Mouse (Mus musculus) lung, embryonic 14.5 days (tissue): Measurements from ENCODE around the gene Ddias. TPM values are rescaled to one million over a fixed set of nuclear protein-coding genes. Genes with fewer than 3 reads are reported as not detected.

ENCODE experiments used
- ATAC-seq: fragments of 200-750 bp; cut with Nextera tagmentation; 2 replicates; pipeline ENCODE4 v1.8.0; 2017; ENCODE audit warnings: mild to moderate bottlenecking, moderate TSS enrichment, moderate library complexity; ENCODE audit not compliant: insufficient read depth
- DNase-seq: peaks from one replicate; pipeline ENCODE4 v3.0.0-alpha.2; 2015
- H3K27ac ChIP-seq: fragments of 300-500 bp; sonication (generic); 2 replicates; pipeline ENCODE4 v1.5.1; 2014; ENCODE audit warnings: low read depth, mild to moderate bottlenecking, moderate library complexity
- H3K27me3 ChIP-seq: fragments of 300-500 bp; sonication (generic); 2 replicates; pipeline ENCODE4 v1.6.1; 2014; ENCODE audit warnings: low read length, control low read depth; ENCODE audit not compliant: insufficient read depth
- H3K36me3 ChIP-seq: fragments of 300-500 bp; sonication (generic); 2 replicates; pipeline ENCODE4 v1.6.1; 2014; ENCODE audit warnings: control low read depth; ENCODE audit not compliant: insufficient read depth
- H3K4me1 ChIP-seq: fragments of 300-500 bp; sonication (generic); 2 replicates; pipeline ENCODE4 v1.6.1; 2014; ENCODE audit warnings: antibody characterized with exemption, control low read depth; ENCODE audit not compliant: insufficient read depth
- H3K4me2 ChIP-seq: fragments of 300-500 bp; sonication (generic); 2 replicates; pipeline ENCODE4 v1.6.1; 2014; ENCODE audit warnings: mild to moderate bottlenecking
- H3K4me3 ChIP-seq: fragments of 300-500 bp; sonication (generic); 2 replicates; pipeline ENCODE4 v1.5.1; 2014; ENCODE audit warnings: low read depth, low read length
- H3K9ac ChIP-seq: fragments of 300-500 bp; sonication (generic); 2 replicates; pipeline ENCODE4 v1.6.1; 2014
- H3K9me3 ChIP-seq: fragments of 300-500 bp; sonication (generic); 2 replicates; pipeline ENCODE4 v1.6.1; 2016; ENCODE audit warnings: low read depth, low read length, control low read depth
- CTCF ChIP-seq: IDR thresholded peaks from 2 replicates; pipeline ENCODE4 v1.5.1; 2016; ENCODE audit warnings: antibody characterized with exemption, low read depth
- WGBS: fragments of 180-500 bp; shearing (Covaris S2); extraction: QIAGEN DNeasy Blood & Tissue Kit; methylation state at CpG from one replicate; pipeline ENCODE4 v1.1.7; 2014; 5-methylcytosine and 5-hydroxymethylcytosine counted together
- polyA plus RNA-seq: library from polyadenylated mRNA; unstranded; fragments of >200 nt; fragmentation: Nextera tagmentation; extraction: Ambion mirVana; gene quantifications from 2 replicates; pipeline ENCODE4 v1.2.1, GENCODE M21; 2014

Gene Ddias
- polyA plus RNA-seq, 1 experiment from 2014 or later: 22.2 TPM

- DNase-seq: no peak
- peak overlapping the region; percentile 34 for H3K4me2 ChIP-seq
- H3K27me3 ChIP-seq: no peaks in the 10 kb centered on the region
- WGBS: 68% methylated on average over 7 of the region's 7 CpGs
- no peak for ATAC-seq
- H3K4me1 ChIP-seq: peaks cover 6% of the 10 kb centered on the region; the same call in 1 of the 2 replicates
- H3K9ac ChIP-seq: no peak overlapping the region
- no peaks in the 10 kb centered on the region for H3K36me3 ChIP-seq
- no peaks in the 10 kb centered on the region for H3K9me3 ChIP-seq
- no peak overlapping the region for H3K27ac ChIP-seq
- no peak overlapping the region for H3K4me3 ChIP-seq
- TF ChIP-seq CTCF: no peak
Measured at GRCm38 (mm10) chr7:92878575-92879285, 4.7 kb upstream of the Ddias start.

- peak overlapping the region; percentile 73; the same call in 1 of the 2 replicates for H3K27ac ChIP-seq
- H3K4me3 ChIP-seq: peak overlapping the region; percentile 63
- H3K9me3 ChIP-seq: no peaks in the 10 kb centered on the region
- no peak for TF ChIP-seq CTCF
- DNase-seq (peak; percentile 70), ATAC-seq (no peak)
- no peaks in the 10 kb centered on the region for H3K27me3 ChIP-seq
- H3K4me2 ChIP-seq: peak overlapping the region; percentile 77
- H3K4me1 ChIP-seq: peaks cover 9% of the 10 kb centered on the region; the same call in 1 of the 2 replicates
- 21% methylated on average over 7 of the region's 7 CpGs for WGBS
- no peaks in the 10 kb centered on the region for H3K36me3 ChIP-seq
- H3K9ac ChIP-seq: peak overlapping the region; percentile 54
Measured at GRCm38 (mm10) chr7:92876538-92876937, 2.5 kb upstream of the Ddias start.

GRCm38 (mm10) chr7:92876066-92876465 lies 2.0 kb upstream of the Ddias start:
- Histone ChIP-seq H3K36me3 (no peaks in the 10 kb centered on the region), H3K4me3 (peak overlapping the region; percentile 63), H3K9me3 (no peaks in the 10 kb centered on the region), H3K27ac (peak overlapping the region; percentile 99), H3K4me1 (peaks cover 9% of the 10 kb centered on the region; the same call in 1 of the 2 replicates), H3K9ac (peak overlapping the region; percentile 78; the same call in 1 of the 2 replicates), H3K27me3 (no peaks in the 10 kb centered on the region), H3K4me2 (peak overlapping the region; percentile 77)
- 32% methylated on average over 3 of the region's 3 CpGs for WGBS
- no peak for ATAC-seq
- peak; percentile 49 for DNase-seq
- TF ChIP-seq CTCF: no peak

- no peaks in the 10 kb centered on the region for H3K36me3 ChIP-seq
- H3K4me2 ChIP-seq: peak overlapping the region; percentile 77
- peak; percentile 94 for DNase-seq
- peak overlapping the region; percentile 99 for H3K27ac ChIP-seq
- H3K27me3 ChIP-seq: no peaks in the 10 kb centered on the region
- peak overlapping the region; percentile 63 for H3K4me3 ChIP-seq
- H3K9me3 ChIP-seq: no peaks in the 10 kb centered on the region
- ATAC-seq: peak; percentile 90
- under 1% methylated on average over 29 of the region's 29 CpGs for WGBS
- H3K9ac ChIP-seq: peak overlapping the region; percentile 78
- no peak for TF ChIP-seq CTCF
- H3K4me1 ChIP-seq: peaks cover 9% of the 10 kb centered on the region; the same call in 1 of the 2 replicates
Measured at GRCm38 (mm10) chr7:92874761-92875408, 838 bp upstream of the Ddias start.

- H3K4me3 ChIP-seq: no peak overlapping the region
- DNase-seq (no peak), ATAC-seq (no peak)
- no peaks in the 10 kb centered on the region for H3K27me3 ChIP-seq
- no peak overlapping the region for H3K4me2 ChIP-seq
- TF ChIP-seq CTCF: no peak
- 87% methylated on average over 4 of the region's 4 CpGs for WGBS
- peaks cover 9% of the 10 kb centered on the region; the same call in 1 of the 2 replicates for H3K4me1 ChIP-seq
- no peak overlapping the region for H3K27ac ChIP-seq
- no peak overlapping the region for H3K9ac ChIP-seq
- H3K9me3 ChIP-seq: no peaks in the 10 kb centered on the region
- no peaks in the 10 kb centered on the region for H3K36me3 ChIP-seq
Measured at GRCm38 (mm10) chr7:92871596-92871995, 2.5 kb downstream of the Ddias start.

- H3K27me3 ChIP-seq: no peaks in the 10 kb centered on the region
- H3K4me2 ChIP-seq: no peak overlapping the region
- ATAC-seq: no peak
- TF ChIP-seq CTCF: peak; percentile 38
- no peaks in the 10 kb centered on the region for H3K36me3 ChIP-seq
- peaks cover 3% of the 10 kb centered on the region; the same call in 1 of the 2 replicates for H3K4me1 ChIP-seq
- no peaks in the 10 kb centered on the region for H3K9me3 ChIP-seq
- H3K9ac ChIP-seq: no peak overlapping the region
- H3K4me3 ChIP-seq: no peak overlapping the region
- WGBS: 70% methylated on average over 3 of the region's 3 CpGs
- DNase-seq: peak; percentile 60
- no peak overlapping the region for H3K27ac ChIP-seq
Measured at GRCm38 (mm10) chr7:92870161-92870560, 3.9 kb downstream of the Ddias start.

- no peaks in the 10 kb centered on the region for H3K4me1 ChIP-seq
- H3K36me3 ChIP-seq: peaks cover 10% of the 10 kb centered on the region; the same call in 1 of the 2 replicates
- H3K27ac ChIP-seq: no peak overlapping the region
- H3K4me3 ChIP-seq: no peak overlapping the region
- no peak overlapping the region for H3K9ac ChIP-seq
- no peak for ATAC-seq
- H3K27me3 ChIP-seq: no peaks in the 10 kb centered on the region
- peak; percentile 87 for DNase-seq
- 19% methylated on average over 2 of the region's 2 CpGs for WGBS
- TF ChIP-seq CTCF: peak; percentile 74
- H3K4me2 ChIP-seq: no peak overlapping the region
- H3K9me3 ChIP-seq: no peaks in the 10 kb centered on the region
Measured at GRCm38 (mm10) chr7:92866526-92866925, 7.5 kb downstream of the Ddias start.
